Mouse (Mus musculus) Muller cell, postnatal 12 days (primary cell): Measurements from ENCODE around the gene Syt6.

Experiments used
- DNase-seq: peaks from one replicate; pipeline ENCODE4 v3.0.0-alpha.2; 2015; ENCODE audit errors: inconsistent ontology term

Gene Syt6

GRCm38 (mm10) chr3:103575156-103575892 lies at the start of gene Syt6:
TSS of gene Syt6 (plus strand) at chr3:103575231.
- DNase-seq = no peak

DNA sequence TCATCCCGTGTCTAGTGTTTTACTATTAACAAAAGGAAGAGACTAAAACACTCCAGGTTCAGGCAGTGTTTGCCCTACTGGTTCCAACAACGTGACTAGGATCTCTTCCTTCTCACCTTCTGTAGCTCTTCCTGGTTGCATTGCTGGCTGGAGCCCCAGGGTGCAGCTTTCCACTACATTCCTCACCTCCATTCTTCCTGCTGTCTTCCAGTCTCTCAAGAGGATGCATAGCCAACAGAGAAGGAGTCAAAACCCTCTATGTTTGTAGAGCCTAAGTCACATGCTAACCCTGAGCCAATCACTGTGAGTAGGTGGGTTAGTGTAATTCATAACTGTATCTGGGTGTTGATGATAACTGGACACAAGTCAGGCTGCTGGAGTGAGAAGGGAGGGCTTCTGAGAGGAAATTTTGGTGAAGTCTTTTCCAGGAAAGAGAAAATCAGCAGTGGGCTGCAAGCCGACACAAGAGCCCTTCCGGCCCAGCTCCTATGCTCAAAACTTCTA lies 48.8 kb upstream of the Syt6 start:
- DNase-seq = no peak

DNA sequence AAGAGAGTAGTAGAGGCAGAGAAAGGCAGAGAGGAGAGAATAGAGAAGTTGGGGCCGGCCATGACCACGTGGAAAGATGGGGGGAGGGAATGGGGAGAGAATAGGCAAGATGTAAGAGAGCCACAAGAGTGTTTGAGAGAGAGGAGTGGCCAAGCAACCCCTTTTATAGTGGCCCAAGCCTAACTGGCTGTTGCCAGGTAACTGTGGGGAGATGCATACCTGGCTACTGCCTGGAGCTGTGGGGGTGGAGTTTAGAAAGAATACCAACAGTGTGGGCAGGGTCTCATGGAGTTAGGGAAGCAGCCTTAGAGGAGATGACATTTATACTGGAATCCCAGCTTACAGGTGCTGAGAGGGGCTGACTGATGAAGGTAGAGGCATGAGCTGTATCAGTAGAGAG lies 48.2 kb upstream of the Syt6 start:
- no peak for DNase-seq

DNA sequence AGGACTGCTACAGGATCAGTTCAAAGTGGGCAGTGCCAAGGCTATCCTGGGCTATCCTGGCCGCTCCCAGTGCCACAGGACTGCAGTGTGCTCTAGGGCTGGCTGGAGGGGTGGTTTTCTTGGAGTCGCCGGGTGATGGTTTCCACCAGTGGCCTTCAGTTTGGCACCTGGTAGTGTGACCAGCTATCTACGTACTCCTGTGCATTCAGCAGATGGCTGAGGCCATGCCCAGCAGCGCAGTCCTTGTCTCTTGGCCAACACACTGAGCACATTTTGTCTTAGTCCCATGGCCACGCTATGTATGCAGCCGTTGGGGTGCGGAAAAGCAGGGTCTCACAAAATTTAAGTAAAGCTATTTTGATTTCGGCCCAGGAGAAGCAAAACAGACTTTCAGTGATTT lies 41.0 kb upstream of the Syt6 start:
- DNase-seq = no peak

DNA sequence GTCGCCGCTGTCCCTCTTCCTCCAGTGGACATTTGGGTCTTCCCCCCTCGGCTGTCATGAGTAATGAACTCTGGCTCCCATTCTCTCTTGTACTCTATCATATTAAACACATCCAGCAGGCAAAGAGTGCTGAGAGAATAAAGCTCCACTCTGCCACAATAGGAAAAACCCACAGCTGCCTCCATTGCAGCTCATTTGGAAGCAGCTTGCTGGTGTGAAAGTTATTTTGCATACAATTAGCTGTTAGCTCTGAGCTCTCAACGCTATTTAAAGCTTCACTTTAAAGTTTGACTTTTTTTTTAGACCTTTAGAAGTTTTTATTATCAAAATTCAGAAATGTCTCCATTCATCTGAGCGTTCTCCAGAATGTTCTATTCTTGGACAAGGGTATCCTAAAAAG lies 39.8 kb upstream of the Syt6 start:
- DNase-seq = no peak

GRCm38 (mm10) chr3:103539148-103539547 lies 35.9 kb upstream of the Syt6 start:
- no peak for DNase-seq

DNA sequence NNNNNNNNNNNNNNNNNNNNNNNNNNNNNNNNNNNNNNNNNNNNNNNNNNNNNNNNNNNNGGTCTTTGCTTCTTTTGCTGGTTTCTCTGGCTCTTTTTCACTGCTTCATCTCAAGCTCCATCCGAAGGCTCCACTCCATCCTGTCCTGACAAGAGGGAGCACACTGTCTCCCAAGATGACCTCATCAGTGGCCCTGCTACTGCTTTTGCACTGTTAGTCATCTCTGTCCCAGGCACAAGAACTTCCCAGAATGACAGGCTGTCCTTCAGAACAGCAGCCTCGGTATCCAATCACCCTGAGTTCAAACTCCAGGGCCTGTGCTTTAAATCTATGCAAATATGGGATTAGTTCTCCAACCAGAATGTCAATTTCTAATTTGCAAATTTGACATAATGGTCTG lies 28.9 kb upstream of the Syt6 start:
- DNase-seq = no peak

- no peak for DNase-seq
Observed at GRCm38 (mm10) chr3:103546626-103547025, 28.4 kb upstream of the Syt6 start.

- peak; percentile 79 for DNase-seq
Observed at GRCm38 (mm10) chr3:103550236-103550635, 24.8 kb upstream of the Syt6 start.

DNA sequence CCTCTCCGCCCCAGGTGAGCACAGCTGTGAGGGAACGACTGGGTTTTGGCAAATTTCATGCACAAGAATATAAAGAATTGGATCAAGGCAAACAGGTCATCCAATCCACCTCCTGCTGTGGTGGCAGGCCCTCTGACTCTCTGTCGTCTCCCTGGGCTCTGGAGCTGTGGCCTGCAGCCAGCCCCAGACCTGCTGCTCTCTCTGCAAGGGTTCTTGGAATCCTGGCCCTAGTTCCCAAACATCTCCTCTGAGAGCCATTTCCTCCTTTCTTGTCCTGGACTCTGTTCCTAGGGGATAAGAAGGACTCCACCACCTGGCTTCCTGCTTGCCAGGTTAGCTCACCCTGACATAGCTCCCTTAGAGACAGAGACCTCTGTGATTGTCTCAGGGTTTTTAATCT lies 7.8 kb upstream of the Syt6 start:
- no peak for DNase-seq

DNA sequence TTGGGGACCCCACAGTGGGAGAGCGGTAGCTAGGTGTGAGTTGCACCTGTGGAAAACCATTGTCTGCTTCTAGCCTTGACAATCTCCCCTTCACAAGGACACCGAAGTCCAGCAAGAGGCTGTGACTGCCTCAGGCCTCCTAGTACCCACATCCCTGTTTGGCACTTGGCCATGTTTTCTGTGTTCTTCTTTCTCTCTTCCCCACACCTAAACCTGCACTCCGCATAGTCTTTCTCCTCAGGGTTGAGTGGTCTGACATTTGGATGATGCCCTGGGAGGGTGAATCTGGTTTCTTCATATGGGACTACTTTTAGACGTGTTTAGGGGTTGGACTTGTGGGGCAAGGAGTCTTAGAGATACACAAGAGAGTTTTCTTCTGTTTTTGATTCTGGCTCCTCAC lies 2.5 kb upstream of the Syt6 start:
- no peak for DNase-seq

GRCm38 (mm10) chr3:103573106-103573790 lies 1.8 kb upstream of the Syt6 start:
- no peak for DNase-seq

DNA sequence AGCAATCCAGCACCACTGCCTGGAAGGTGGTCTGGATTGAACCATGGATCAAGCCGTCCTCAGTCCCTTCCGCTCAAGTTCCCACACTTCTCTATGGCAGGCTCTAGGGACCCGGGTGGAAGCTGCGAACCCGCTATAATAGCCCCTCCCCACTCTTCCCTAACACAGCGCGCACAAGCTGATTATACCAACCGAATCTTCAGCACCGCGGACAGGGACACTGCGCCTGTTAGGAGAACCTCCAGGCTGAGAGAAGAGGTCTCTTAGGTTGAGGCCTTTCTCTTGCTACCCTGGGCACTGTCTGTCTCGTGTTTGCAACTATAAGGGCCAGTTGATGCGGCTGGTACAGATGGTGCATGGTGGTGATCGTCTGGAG lies 1.3 kb upstream of the Syt6 start:
- DNase-seq = peak; percentile 82

DNA sequence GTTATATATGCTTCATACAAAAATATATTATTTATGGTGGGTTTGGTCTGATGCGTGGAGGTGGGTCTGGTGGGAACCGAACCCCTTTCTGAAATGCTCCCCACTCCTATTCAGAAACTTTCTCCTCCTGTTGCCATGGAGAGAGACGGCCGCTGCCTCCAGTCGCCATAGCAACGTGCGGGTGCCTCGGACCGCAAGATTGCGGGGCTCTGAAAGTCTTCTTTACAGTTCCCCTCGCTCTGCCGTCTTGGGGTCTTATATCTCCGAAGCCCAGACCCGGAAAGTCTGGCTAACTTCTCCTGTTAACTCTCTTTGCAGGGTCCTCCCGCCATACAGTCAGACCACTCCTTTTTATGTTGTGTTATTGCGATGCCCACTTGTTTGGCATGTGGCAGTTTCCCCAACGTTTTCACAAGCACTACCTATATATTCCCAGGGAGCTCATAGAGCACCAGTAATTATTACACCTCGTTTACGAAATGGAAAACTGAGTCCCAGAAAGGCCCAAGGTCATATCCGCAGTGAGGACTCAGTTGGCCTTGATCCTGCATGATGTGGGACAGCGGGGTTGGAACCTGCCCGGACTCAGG lies 370 bp upstream of the Syt6 start:
- no peak for DNase-seq

- DNase-seq = peak; percentile 19
Observed at GRCm38 (mm10) chr3:103575893-103576641, 1.0 kb downstream of the Syt6 start.

DNA sequence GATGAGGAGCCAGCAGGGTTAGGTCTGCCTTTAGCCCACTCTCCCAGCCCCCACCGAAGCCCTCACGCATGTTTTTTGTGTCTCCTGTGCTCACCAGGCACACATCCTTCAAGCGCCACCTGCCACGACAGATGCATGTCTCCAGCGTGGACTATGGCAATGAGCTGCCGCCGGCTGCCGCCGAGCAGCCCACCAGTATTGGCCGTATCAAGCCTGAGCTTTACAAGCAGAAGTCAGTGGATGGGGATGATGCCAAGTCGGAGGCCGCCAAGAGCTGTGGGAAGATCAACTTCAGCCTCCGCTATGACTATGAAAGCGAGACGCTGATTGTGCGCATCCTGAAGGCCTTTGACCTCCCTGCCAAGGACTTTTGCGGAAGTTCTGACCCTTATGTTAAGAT lies 12.1 kb downstream of the Syt6 start:
- no peak for DNase-seq

DNA sequence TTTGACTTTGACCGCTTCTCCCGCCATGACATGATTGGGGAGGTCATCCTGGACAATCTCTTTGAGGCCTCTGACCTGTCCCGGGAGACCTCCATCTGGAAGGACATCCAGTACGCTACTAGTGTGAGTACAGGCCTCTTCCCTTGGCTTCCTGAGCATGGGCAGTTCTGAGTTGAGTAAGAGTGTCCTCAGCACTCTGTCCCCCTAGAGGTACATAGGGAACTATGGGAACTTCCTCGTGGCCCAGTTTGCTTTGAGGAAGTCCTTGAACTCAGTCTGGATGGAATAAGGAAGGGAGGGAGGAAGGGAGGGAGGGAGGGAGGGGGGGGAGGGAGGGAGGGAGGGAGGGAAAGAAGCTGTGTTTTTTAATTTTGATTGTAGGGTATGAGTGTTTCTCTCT lies 12.6 kb downstream of the Syt6 start:
- no peak for DNase-seq

GRCm38 (mm10) chr3:103589636-103590035 lies 14.6 kb downstream of the Syt6 start:
- DNase-seq = no peak

- DNase-seq = no peak
Observed at GRCm38 (mm10) chr3:103592636-103593035, 17.6 kb downstream of the Syt6 start.

DNA sequence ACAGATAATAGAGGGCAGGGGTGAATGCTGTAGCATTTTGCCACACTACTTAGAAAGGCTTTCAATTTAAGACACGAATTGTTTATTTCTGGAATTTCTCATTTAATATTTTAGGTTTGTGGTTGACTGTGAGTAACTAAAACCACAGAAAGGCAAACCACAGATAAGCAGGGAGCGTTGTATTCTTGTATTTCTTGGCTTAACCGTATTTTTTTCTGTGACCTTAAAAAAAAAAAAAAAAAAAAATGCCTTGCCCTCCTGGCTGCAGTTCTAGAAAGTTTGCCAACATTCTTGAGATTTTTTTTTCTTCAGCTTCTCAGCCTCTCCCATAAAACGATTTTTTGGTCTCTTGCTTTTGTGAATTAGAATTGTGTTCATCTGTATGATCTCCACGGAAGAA lies 18.6 kb downstream of the Syt6 start:
- peak; percentile 81 for DNase-seq

DNA sequence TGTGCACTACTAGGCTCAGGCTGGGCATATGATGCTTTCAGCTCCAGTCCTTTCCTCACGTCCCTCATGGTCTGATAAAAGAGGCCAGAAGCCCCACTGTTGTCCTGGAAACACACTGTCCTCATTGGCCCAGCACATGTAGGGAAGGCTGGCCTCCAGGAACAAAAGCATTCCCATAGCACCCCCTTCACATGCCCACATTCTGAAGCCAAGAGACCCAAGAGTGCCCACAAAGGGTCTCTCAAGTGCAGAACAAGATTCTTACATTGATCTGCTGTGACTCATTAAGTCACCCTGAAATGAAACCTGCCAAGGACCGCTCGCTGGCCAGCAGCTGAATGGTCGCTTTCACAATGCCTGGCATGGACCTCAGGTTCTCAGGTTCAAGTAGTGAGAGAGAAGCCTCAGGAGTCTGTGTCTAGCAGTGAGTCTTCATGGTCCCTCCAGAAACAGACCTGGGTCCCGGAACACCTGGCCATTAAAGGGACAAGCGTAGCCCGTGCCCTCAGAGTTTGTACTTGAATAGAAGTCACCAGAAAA lies 20.3 kb downstream of the Syt6 start:
- DNase-seq = peak; percentile 58

GRCm38 (mm10) chr3:103597586-103597985 lies 22.6 kb downstream of the Syt6 start:
- DNase-seq = no peak
